Mouse (Mus musculus): ENCODE measurements at regions not wholly inside any gene's neighbourhood (a gene's known extent, or its start where the extent isn't known, plus 50 kb on each side); places are given as distances from the start of the nearest gene placed in this dataset.
A peak's percentile ranks its signal among the peaks of the same experiment; 100 is the strongest.

GRCm38 (mm10) chr5:111968121-111968520 is 234.4 kb downstream of the Gm26897 start:
- Histone ChIP-seq H3K4me2 (replicated peaks) (no peak overlapping the region), H3K36me3 (no peaks in the 10 kb centered on the region), H3K27me3 (no peaks in the 10 kb centered on the region), H3K27ac (no peak overlapping the region; the same call in 1 of the 2 replicates), H3K9ac (no peak overlapping the region), H3K4me1 (peaks cover 4% of the 10 kb centered on the region; the same call in 1 of the 2 replicates), H3K4me3 (no peak overlapping the region), H3K9me3 (replicated peaks) (no peaks in the 10 kb centered on the region)
- no peak for ATAC-seq (ENCODE audit: low FRiP score)
- 61% methylated on average over 11 of the region's 11 CpGs for WGBS

- H3K4me3 ChIP-seq = no peak overlapping the region
- H3K27me3 ChIP-seq = no peaks in the 10 kb centered on the region
- no peaks in the 10 kb centered on the region for H3K36me3 ChIP-seq
- H3K9me3 ChIP-seq (replicated peaks) = no peaks in the 10 kb centered on the region
- no peak for ATAC-seq (ENCODE audit: low FRiP score)
- no peak overlapping the region for H3K9ac ChIP-seq
- H3K27ac ChIP-seq = no peak overlapping the region; the same call in 1 of the 2 replicates
- H3K4me1 ChIP-seq = peaks cover 4% of the 10 kb centered on the region; the same call in 1 of the 2 replicates
- no peak overlapping the region for H3K4me2 ChIP-seq (replicated peaks)
- WGBS = 81% methylated on average over 1 of the region's 1 CpGs
Observed at GRCm38 (mm10) chr5:111968701-111969100, 235.0 kb downstream of the Gm26897 start.

GRCm38 (mm10) chr5:111971193-111971592 is 237.5 kb downstream of the Gm26897 start:
- Histone ChIP-seq H3K27ac (no peak overlapping the region), H3K9ac (no peak overlapping the region)
- whole genome bisulfite sequencing = 86% methylated on average over 3 of the region's 3 CpGs

GRCm38 (mm10) chr5:111971952-111972351 is 238.2 kb downstream of the Gm26897 start:
- Histone ChIP-seq H3K27me3 (no peaks in the 10 kb centered on the region), H3K9ac (no peak overlapping the region), H3K4me3 (no peak overlapping the region), H3K4me1 (peaks cover 7% of the 10 kb centered on the region), H3K36me3 (no peaks in the 10 kb centered on the region), H3K27ac (no peak overlapping the region), H3K4me2 (replicated peaks) (no peak overlapping the region), H3K9me3 (replicated peaks) (0 out of 2 replicates have a peak, but pooled peaks cover 7% of the 10 kb centered on the region)
- no peak for ATAC-seq (ENCODE audit: low FRiP score)
- WGBS = 83% methylated on average over 3 of the region's 3 CpGs

More at GRCm38 (mm10) chr5:111971193-111971592, 237.5 kb downstream of the Gm26897 start:
- ATAC-seq (ENCODE audit: low FRiP score) = no peak
- Histone ChIP-seq H3K27me3 (no peaks in the 10 kb centered on the region), H3K36me3 (no peaks in the 10 kb centered on the region), H3K4me3 (no peak overlapping the region), H3K4me1 (peaks cover 7% of the 10 kb centered on the region), H3K9me3 (replicated peaks) (0 out of 2 replicates have a peak, but pooled peaks cover 7% of the 10 kb centered on the region), H3K4me2 (replicated peaks) (no peak overlapping the region)

- Histone ChIP-seq H3K36me3 (no peaks in the 10 kb centered on the region), H3K4me1 (peaks cover 3% of the 10 kb centered on the region; the same call in 1 of the 2 replicates), H3K9ac (no peak overlapping the region), H3K4me3 (no peak overlapping the region), H3K27ac (peak overlapping the region; percentile 48), H3K27me3 (no peaks in the 10 kb centered on the region), H3K4me2 (replicated peaks) (no peak overlapping the region), H3K9me3 (replicated peaks) (0 out of 2 replicates have a peak, but pooled peaks cover 7% of the 10 kb centered on the region)
- ATAC-seq (ENCODE audit: low FRiP score) = no peak
- WGBS = 28% methylated on average over 7 of the region's 7 CpGs
Observed at GRCm38 (mm10) chr5:111975686-111976085, 242.0 kb downstream of the Gm26897 start.

- Histone ChIP-seq H3K4me2 (replicated peaks) (no peak overlapping the region), H3K9ac (no peak overlapping the region), H3K9me3 (replicated peaks) (0 out of 2 replicates have a peak, but pooled peaks cover 6% of the 10 kb centered on the region), H3K4me1 (peaks cover 3% of the 10 kb centered on the region; the same call in 1 of the 2 replicates), H3K4me3 (no peak overlapping the region), H3K36me3 (no peaks in the 10 kb centered on the region), H3K27me3 (no peaks in the 10 kb centered on the region), H3K27ac (no peak overlapping the region)
- ATAC-seq (ENCODE audit: low FRiP score) = no peak
- WGBS = 90% methylated on average over 3 of the region's 3 CpGs
Observed at GRCm38 (mm10) chr5:111979601-111980000, 245.9 kb downstream of the Gm26897 start.

GRCm38 (mm10) chr5:111982106-111982505 is 248.4 kb downstream of the Gm26897 start:
- no peaks in the 10 kb centered on the region for H3K9me3 ChIP-seq (replicated peaks)
- H3K9ac ChIP-seq = no peak overlapping the region
- no peak for ATAC-seq (ENCODE audit: low FRiP score)
- H3K27ac ChIP-seq = no peak overlapping the region
- no peaks in the 10 kb centered on the region for H3K36me3 ChIP-seq
- no peak overlapping the region for H3K4me3 ChIP-seq
- no peaks in the 10 kb centered on the region for H3K27me3 ChIP-seq
- 96% methylated on average over 2 of the region's 2 CpGs for WGBS
- H3K4me1 ChIP-seq = 0 out of 2 replicates have a peak, but pooled peaks cover 3% of the 10 kb centered on the region
- H3K4me2 ChIP-seq (replicated peaks) = no peak overlapping the region

- Histone ChIP-seq H3K27ac (no peak overlapping the region), H3K9ac (no peak overlapping the region), H3K36me3 (no peaks in the 10 kb centered on the region), H3K4me2 (replicated peaks) (no peak overlapping the region), H3K4me3 (no peak overlapping the region), H3K4me1 (0 out of 2 replicates have a peak, but pooled peaks cover 3% of the 10 kb centered on the region), H3K27me3 (no peaks in the 10 kb centered on the region), H3K9me3 (replicated peaks) (no peaks in the 10 kb centered on the region)
- 60% methylated on average over 8 of the region's 8 CpGs for WGBS
- peak; percentile 61; the same call in 1 of the 2 replicates for ATAC-seq (ENCODE audit: low FRiP score)
Observed at GRCm38 (mm10) chr5:111985997-111986396, 252.3 kb downstream of the Gm26897 start.

GRCm38 (mm10) chr5:111987036-111987435 is 253.3 kb downstream of the Gm26897 start:
- Histone ChIP-seq H3K9ac (no peak overlapping the region), H3K4me3 (no peak overlapping the region), H3K27me3 (no peaks in the 10 kb centered on the region), H3K36me3 (no peaks in the 10 kb centered on the region), H3K27ac (no peak overlapping the region), H3K4me2 (replicated peaks) (no peak overlapping the region), H3K9me3 (replicated peaks) (no peaks in the 10 kb centered on the region), H3K4me1 (0 out of 2 replicates have a peak, but pooled peaks cover 3% of the 10 kb centered on the region)
- WGBS = 51% methylated on average over 6 of the region's 6 CpGs
- ATAC-seq (ENCODE audit: low FRiP score) = no peak

- Histone ChIP-seq H3K4me1 (no peaks in the 10 kb centered on the region; the same call in 1 of the 2 replicates), H3K4me2 (replicated peaks) (no peak overlapping the region), H3K36me3 (no peaks in the 10 kb centered on the region), H3K9me3 (replicated peaks) (no peaks in the 10 kb centered on the region), H3K4me3 (no peak overlapping the region), H3K27me3 (no peaks in the 10 kb centered on the region), H3K9ac (no peak overlapping the region), H3K27ac (no peak overlapping the region)
- WGBS = 92% methylated on average over 10 of the region's 10 CpGs
- no peak for ATAC-seq (ENCODE audit: low FRiP score)
Observed at GRCm38 (mm10) chr5:111991805-111992204, 258.1 kb downstream of the Gm26897 start.

GRCm38 (mm10) chr5:111993221-111993620 is 259.1 kb downstream of the Cryba4 start:
- Histone ChIP-seq H3K4me3 (no peak overlapping the region), H3K9ac (no peak overlapping the region), H3K4me1 (no peaks in the 10 kb centered on the region; the same call in 1 of the 2 replicates), H3K27me3 (no peaks in the 10 kb centered on the region), H3K36me3 (no peaks in the 10 kb centered on the region), H3K9me3 (replicated peaks) (no peaks in the 10 kb centered on the region), H3K4me2 (replicated peaks) (no peak overlapping the region), H3K27ac (no peak overlapping the region)
- no peak for ATAC-seq (ENCODE audit: low FRiP score)
- 61% methylated on average over 7 of the region's 7 CpGs for WGBS

GRCm38 (mm10) chr5:111993930-111994329 is 258.4 kb downstream of the Cryba4 start:
- H3K4me1 ChIP-seq = no peaks in the 10 kb centered on the region; the same call in 1 of the 2 replicates
- H3K27me3 ChIP-seq = no peaks in the 10 kb centered on the region
- H3K4me3 ChIP-seq = no peak overlapping the region
- no peaks in the 10 kb centered on the region for H3K9me3 ChIP-seq (replicated peaks)
- no peak overlapping the region for H3K9ac ChIP-seq
- H3K27ac ChIP-seq = no peak overlapping the region
- H3K36me3 ChIP-seq = no peaks in the 10 kb centered on the region
- no peak overlapping the region for H3K4me2 ChIP-seq (replicated peaks)
- no peak for ATAC-seq (ENCODE audit: low FRiP score)
- 70% methylated on average over 9 of the region's 9 CpGs for WGBS

- H3K27ac ChIP-seq = no peak overlapping the region
- WGBS = 56% methylated on average over 3 of the region's 3 CpGs
- H3K9ac ChIP-seq = no peak overlapping the region
- peaks cover 8% of the 10 kb centered on the region for H3K4me1 ChIP-seq
- no peak for ATAC-seq (ENCODE audit: low FRiP score)
- no peaks in the 10 kb centered on the region for H3K36me3 ChIP-seq
- H3K27me3 ChIP-seq = no peaks in the 10 kb centered on the region
- H3K4me2 ChIP-seq (replicated peaks) = no peak overlapping the region
- no peak overlapping the region for H3K4me3 ChIP-seq
- H3K9me3 ChIP-seq (replicated peaks) = no peaks in the 10 kb centered on the region
Observed at GRCm38 (mm10) chr5:111996806-111997205, 255.5 kb downstream of the Cryba4 start.
